Mouse (Mus musculus) frontal cortex, postnatal 14 days (tissue): ENCODE measurements around the gene Bcl2l1.

Source experiments
- DNase-seq, 2 experiments: peaks; one replicate each; pipeline ENCODE4 v3.0.0; 2022; ENCODE audit warnings: low spot score in 2 of 2

Bcl2l1 gene

GRCm38 (mm10) chr2:152824438-152825167, 6.9 kb downstream of the Bcl2l1 start:
- no peak for DNase-seq

GRCm38 (mm10) chr2:152823770-152824169, 7.8 kb downstream of the Bcl2l1 start:
- DNase-seq, result no peak

GRCm38 (mm10) chr2:152821566-152821965, 10.0 kb downstream of the Bcl2l1 start:
- no peak for DNase-seq

GRCm38 (mm10) chr2:152821023-152821422, 10.5 kb downstream of the Bcl2l1 start:
- no peak for DNase-seq

GRCm38 (mm10) chr2:152820369-152820768, 11.2 kb downstream of the Bcl2l1 start:
- no peak for DNase-seq

- DNase-seq, result no peak
Observed at GRCm38 (mm10) chr2:152819926-152820325, 11.6 kb downstream of the Bcl2l1 start.

- no peak for DNase-seq
Observed at GRCm38 (mm10) chr2:152819097-152819624, 12.4 kb downstream of the Bcl2l1 start.

GRCm38 (mm10) chr2:152818679-152819078, 12.8 kb downstream of the Bcl2l1 start:
- DNase-seq, result no peak

- DNase-seq, result no peak
Observed at GRCm38 (mm10) chr2:152817596-152818291, 13.8 kb downstream of the Bcl2l1 start.

- DNase-seq, result no peak
Observed at GRCm38 (mm10) chr2:152816657-152817348, 14.7 kb downstream of the Bcl2l1 start.

GRCm38 (mm10) chr2:152815879-152816656, 15.5 kb downstream of the Bcl2l1 start:
- no peak for DNase-seq

- DNase-seq, result no peak
Observed at GRCm38 (mm10) chr2:152814213-152814874, 17.2 kb downstream of the Bcl2l1 start.

- no peak for DNase-seq
Observed at GRCm38 (mm10) chr2:152813232-152813631, 18.3 kb downstream of the Bcl2l1 start.

- DNase-seq, result no peak
Observed at GRCm38 (mm10) chr2:152811336-152812165, 20.0 kb downstream of the Bcl2l1 start.

GRCm38 (mm10) chr2:152810158-152810941, 21.2 kb downstream of the Bcl2l1 start:
- no peak for DNase-seq

GRCm38 (mm10) chr2:152808178-152808577, 23.4 kb downstream of the Bcl2l1 start:
- DNase-seq, result no peak

GRCm38 (mm10) chr2:152806037-152806436, 25.5 kb downstream of the Bcl2l1 start:
- no peak for DNase-seq

- no peak for DNase-seq
Observed at GRCm38 (mm10) chr2:152805111-152805490, 26.4 kb downstream of the Bcl2l1 start.

- DNase-seq, result no peak
Observed at GRCm38 (mm10) chr2:152804408-152805110, 27.0 kb downstream of the Bcl2l1 start.
